Mouse (Mus musculus) MEL (cell line): ENCODE data around the gene Polr3b. TPM values are rescaled to one million over a fixed set of nuclear protein-coding genes. Genes with fewer than 3 reads are reported as not detected.

Experiments
- DNase-seq: peaks from one replicate; pipeline ENCODE4 v3.0.0; 2011; ENCODE audit warnings: low read depth, low spot score
- H3K27ac ChIP-seq: 2 replicates; pipeline ENCODE4 v1.5.1; 2012; ENCODE audit warnings: low read depth, mild to moderate bottlenecking, control low read depth, low read length, moderate library complexity; ENCODE audit not compliant: control insufficient read depth
- H3K27me3 ChIP-seq, 2 experiments: fragments of 150-350 bp in 1 of 2; sonication (generic) in 1 of 2; 2 replicates each; pipeline ENCODE4 v1.6.1; 2012; ENCODE audit warnings: low read length in 2 of 2, mild to moderate bottlenecking in 2 of 2, improper control_type of control experiment in 1 of 2, moderate library complexity in 1 of 2; ENCODE audit not compliant: insufficient read depth in 2 of 2, control insufficient read depth in 1 of 2
- H3K36me3 ChIP-seq, 2 experiments: 2 replicates each; pipeline ENCODE4 v1.6.1; 2012 to 2014; ENCODE audit warnings: low read length in 2 of 2, improper control_type of control experiment in 1 of 2, inconsistent platforms in 1 of 2, mild to moderate bottlenecking in 1 of 2; ENCODE audit not compliant: insufficient read depth in 2 of 2, control insufficient read depth in 1 of 2
- H3K4me1 ChIP-seq, 2 experiments: fragments of 150-350 bp in 1 of 2; sonication (generic) in 1 of 2; 2 replicates each; pipeline ENCODE4 v1.6.1; 2012; ENCODE audit warnings: low read length in 2 of 2, improper control_type of control experiment in 1 of 2, mild to moderate bottlenecking in 1 of 2; ENCODE audit not compliant: insufficient read depth in 2 of 2, control insufficient read depth in 1 of 2
- H3K4me3 ChIP-seq, 2 experiments: fragments of 150-350 bp in 1 of 2; sonication (generic) in 1 of 2; 2 replicates each; pipeline ENCODE4 v1.5.1; 2012; ENCODE audit warnings: low read depth in 2 of 2, low read length in 2 of 2, mild to moderate bottlenecking in 2 of 2, moderate library complexity in 2 of 2, control low read depth in 1 of 2, improper control_type of control experiment in 1 of 2; ENCODE audit not compliant: control insufficient read depth in 1 of 2, insufficient read depth in 1 of 2
- H3K79me2 ChIP-seq: 2 replicates; pipeline ENCODE4 v1.6.1; 2012; ENCODE audit warnings: mild to moderate bottlenecking, low read length, moderate library complexity; ENCODE audit not compliant: control insufficient read depth, poor library complexity, insufficient read depth
- H3K9ac ChIP-seq: 2 replicates; pipeline ENCODE4 v1.6.1; 2012; ENCODE audit warnings: low read depth, mild to moderate bottlenecking, control low read depth, low read length, moderate library complexity; ENCODE audit not compliant: control insufficient read depth, poor library complexity, severe bottlenecking
- H3K9me3 ChIP-seq: fragments of 150-350 bp; sonication (generic); replicated peaks from 2 replicates; pipeline ENCODE4 v1.6.1; 2012; ENCODE audit warnings: mild to moderate bottlenecking, low read length, improper control_type of control experiment, moderate library complexity; ENCODE audit not compliant: insufficient read depth
- EP300 ChIP-seq, 2 experiments: IDR thresholded peaks; 2 replicates each; pipeline ENCODE4 v1.6.1; 2011; ENCODE audit warnings: improper control_type of control experiment in 2 of 2, low read length in 2 of 2, low read depth in 1 of 2, mild to moderate bottlenecking in 1 of 2
- ETS1 ChIP-seq: IDR thresholded peaks from 2 replicates; pipeline ENCODE4 v1.6.1; 2012; ENCODE audit warnings: low read depth, mild to moderate bottlenecking, inconsistent platforms, low read length, improper control_type of control experiment, moderate library complexity
- GATA1 ChIP-seq: IDR thresholded peaks from 2 replicates; pipeline ENCODE4 v1.6.1; 2011; ENCODE audit warnings: low read depth, low read length, improper control_type of control experiment
- MAX ChIP-seq: IDR thresholded peaks from 2 replicates; pipeline ENCODE4 v1.6.1; 2011; ENCODE audit warnings: low read length, improper control_type of control experiment
- MAZ ChIP-seq: IDR thresholded peaks from 2 replicates; pipeline ENCODE4 v1.6.1; 2012; ENCODE audit warnings: low read depth, mild to moderate bottlenecking, inconsistent platforms, low read length, improper control_type of control experiment
- MEF2A ChIP-seq: IDR thresholded peaks from 2 replicates; pipeline ENCODE4 v1.6.1; 2014; ENCODE audit warnings: low read depth, mild to moderate bottlenecking, inconsistent platforms, low read length, improper control_type of control experiment; ENCODE audit not compliant: poor library complexity, insufficient replicate concordance, severe bottlenecking; ENCODE audit errors: extremely low read depth
- MXI1 ChIP-seq: IDR thresholded peaks from 2 replicates; pipeline ENCODE4 v1.6.1; 2011; ENCODE audit warnings: mild to moderate bottlenecking, low read depth, low read length, improper control_type of control experiment
- NELFE ChIP-seq: IDR thresholded peaks from 2 replicates; pipeline ENCODE4 v1.6.1; 2011; ENCODE audit warnings: low read depth, low read length, improper control_type of control experiment
- POLR2AphosphoS5 ChIP-seq: IDR thresholded peaks from 2 replicates; pipeline ENCODE4 v1.6.1; 2012; ENCODE audit warnings: low read depth, borderline replicate concordance, mild to moderate bottlenecking, inconsistent platforms, low read length, moderate library complexity, mixed read lengths
- RAD21 ChIP-seq: IDR thresholded peaks from 2 replicates; pipeline ENCODE4 v1.6.1; 2011; ENCODE audit warnings: mild to moderate bottlenecking, low read depth, low read length, improper control_type of control experiment
- SIN3A ChIP-seq: IDR thresholded peaks from 2 replicates; pipeline ENCODE4 v1.6.1; 2012; ENCODE audit warnings: low read length, improper control_type of control experiment, inconsistent platforms
- SMC3 ChIP-seq: IDR thresholded peaks from 2 replicates; pipeline ENCODE4 v1.6.1; 2011; ENCODE audit warnings: low read depth, low read length, improper control_type of control experiment
- TAL1 ChIP-seq: IDR thresholded peaks from 2 replicates; pipeline ENCODE4 v1.6.1; 2012; ENCODE audit warnings: mild to moderate bottlenecking, inconsistent platforms, low read length, moderate library complexity, mixed read lengths
- TBP ChIP-seq: IDR thresholded peaks from 2 replicates; pipeline ENCODE4 v1.8.0; 2011; ENCODE audit warnings: low read depth, low read length, improper control_type of control experiment
- ZKSCAN1 ChIP-seq: IDR thresholded peaks from 2 replicates; pipeline ENCODE4 v1.6.1; 2012; ENCODE audit warnings: low read depth, mild to moderate bottlenecking, inconsistent platforms, low read length, improper control_type of control experiment, moderate library complexity
- ZNF384 ChIP-seq: IDR thresholded peaks from 2 replicates; pipeline ENCODE4 v1.6.1; 2012; ENCODE audit warnings: low read depth, mild to moderate bottlenecking, inconsistent platforms, low read length, improper control_type of control experiment
- polyA plus RNA-seq, 2 experiments: library from polyadenylated mRNA; stranded (reverse) in 1 of 2; unstranded in 1 of 2; fragments of >175 nt in 1 of 2; fragments of >200 nt in 1 of 2; gene quantifications; 2 replicates each; pipeline versions ENCODE4 v1.2.1 to v1.2.4; 2012; ENCODE audit warnings: low replicate concordance in 2 of 2, low read depth in 1 of 2; ENCODE audit not compliant: insufficient read length in 2 of 2, insufficient read depth in 1 of 2, missing spikeins in 1 of 2
- total RNA-seq: library from RNA; depleted of rRNA; stranded (reverse); fragments of 300-350 nt; gene quantifications from 2 replicates; pipeline ENCODE4 v1.2.3, GENCODE M21; 2012

Polr3b gene
- total and polyA plus RNA-seq, 3 experiments = 19.8 to 24.2 TPM; not detected in 1

DNA sequence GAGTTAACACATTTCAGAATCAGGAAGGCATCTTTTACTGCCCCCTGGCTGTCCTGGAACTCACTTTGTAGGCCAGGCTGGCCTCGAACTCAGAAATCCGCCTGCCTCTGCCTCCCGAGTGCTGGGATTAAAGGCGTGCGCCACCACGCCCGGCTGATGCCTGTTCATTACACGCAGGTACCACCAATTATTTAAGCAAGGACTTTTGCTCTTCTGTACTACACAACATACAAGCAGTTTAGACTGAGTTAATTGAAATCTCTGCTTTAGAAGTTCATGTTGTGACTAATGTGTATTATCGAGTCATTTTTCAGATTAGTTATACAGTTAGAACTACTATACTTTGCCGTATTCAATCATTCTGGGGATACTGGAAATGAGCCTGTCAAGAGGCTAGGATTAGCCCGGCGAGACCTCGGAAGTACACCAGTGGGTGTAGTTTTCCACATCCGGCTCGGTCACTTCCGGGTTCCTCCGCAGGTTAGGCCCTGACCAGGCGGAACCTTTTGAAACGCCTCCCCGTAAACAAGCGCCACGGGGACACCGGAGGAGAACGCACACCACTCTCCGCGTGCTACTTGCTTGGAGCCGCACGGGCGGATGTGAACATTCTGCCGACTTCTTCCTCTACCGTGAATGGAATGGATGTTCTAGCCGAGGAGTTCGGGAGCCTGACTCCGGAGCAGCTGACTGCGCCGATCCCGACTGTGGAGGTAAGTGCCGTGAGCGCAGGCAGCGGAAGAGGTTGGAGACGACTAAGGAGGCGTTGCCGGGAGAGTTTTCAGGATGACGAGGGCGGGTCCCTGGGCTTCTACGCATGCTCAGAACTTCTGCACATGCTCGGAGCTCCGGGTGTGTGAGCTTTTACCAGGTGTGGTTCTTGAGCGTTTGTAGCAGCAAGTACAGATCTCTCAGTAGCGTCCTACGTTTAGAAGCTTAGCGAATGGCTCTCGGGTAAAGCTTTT lies at the start of gene Polr3b (continued):
- TF ChIP-seq MAZ = peak; percentile 37; the same call in 1 of the 2 replicates
- TF ChIP-seq POLR2AphosphoS5 = peak; percentile 32; the same call in 1 of the 2 replicates
- no peak for TF ChIP-seq SMC3
- peak; percentile 97 for TF ChIP-seq NELFE
- TF ChIP-seq RAD21 = no peak; the same call in 1 of the 2 replicates
- TF ChIP-seq, all 39 proteins: peak for 21

DNA sequence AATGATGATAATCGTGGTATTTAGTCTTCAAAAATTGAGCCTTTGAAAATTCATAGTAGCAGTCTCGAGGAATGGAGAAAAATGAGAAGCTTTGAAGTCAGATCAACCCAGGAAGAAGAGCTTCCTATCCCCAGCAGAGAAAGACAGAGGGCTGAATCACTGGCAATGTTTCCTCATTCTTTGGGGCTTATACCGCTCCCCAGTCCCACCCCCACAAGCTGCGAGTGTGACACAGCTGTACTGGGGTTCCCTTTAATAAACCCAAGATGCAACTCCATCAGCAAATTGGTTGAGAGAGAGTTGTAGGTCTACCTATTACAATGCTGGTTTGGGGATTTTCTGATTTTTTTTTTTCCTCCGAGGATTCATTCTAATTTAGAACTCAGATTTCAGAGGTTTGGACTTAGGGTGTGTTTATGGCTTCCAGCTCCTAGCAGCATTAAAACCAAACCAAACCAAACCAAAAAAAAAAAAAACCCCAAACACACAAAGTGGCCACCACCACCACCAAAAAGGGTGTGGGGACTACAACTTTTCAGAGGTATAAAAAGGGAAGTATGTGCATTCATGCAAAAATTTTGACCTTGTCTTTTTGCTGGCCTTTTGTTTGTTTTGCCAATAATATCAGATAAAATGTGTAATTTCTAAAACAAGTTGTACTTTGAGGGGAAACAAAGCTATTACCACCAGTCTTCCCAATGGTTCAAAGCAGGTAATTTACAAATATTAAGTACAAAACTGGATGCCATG lies 48.2 kb upstream of the Polr3b start:
- TF ChIP-seq ZKSCAN1 (peak; percentile 37; the same call in 1 of the 2 replicates), MAX (no peak), MXI1 (peak; percentile 30; the same call in 1 of the 2 replicates), TAL1 (no peak), GATA1 (0 out of 2 replicates have a peak, but pooled peaks have one; percentile 25), SIN3A (peak; percentile 60), EP300 (IDR thresholded peaks at IDR 0.05; ENCODE audit: low read depth in 1 of 2, low read length in 2 of 2) (peak in 1 of 2 experiments; percentile 3; a peak in 1 of 4 replicates), ZNF384 (peak; percentile 93), TBP (peak; percentile 26; the same call in 1 of the 2 replicates), MEF2A (no peak), ETS1 (peak; percentile 29; the same call in 1 of the 2 replicates)
- H3K9ac ChIP-seq = 0 out of 2 replicates have a peak overlapping the region, but pooled peaks have one; percentile 27
- no peak overlapping the region for H3K4me3 ChIP-seq
- H3K36me3 ChIP-seq = peaks cover 0 to 29% of the 10 kb centered on the region in 2 experiments; a peak in 2 of 4 replicates
- H3K9me3 ChIP-seq = no peaks in the 10 kb centered on the region
- no peaks in the 10 kb centered on the region for H3K27me3 ChIP-seq
- peaks cover 15 to 23% of the 10 kb centered on the region in 2 experiments for H3K4me1 ChIP-seq
- no peaks in the 10 kb centered on the region; the same call in 1 of the 2 replicates for H3K79me2 ChIP-seq
- H3K27ac ChIP-seq = peak overlapping the region; percentile 53
- DNase-seq = peak; percentile 76
